Mouse (Mus musculus) spleen, adult 2 months (tissue): ENCODE results near the gene Xpo4.

Experiments
- CTCF ChIP-seq: fragments of 200-500 bp; IDR thresholded peaks from 2 replicates; pipeline ENCODE4 v1.5.1; 2011; ENCODE audit warnings: mild to moderate bottlenecking, inconsistent platforms; ENCODE audit not compliant: insufficient read depth, insufficient read length, insufficient replicate concordance; ENCODE audit errors: extremely low read depth
- POLR2A ChIP-seq: fragments of 200-500 bp; IDR thresholded peaks from 2 replicates; pipeline ENCODE4 v1.6.1; 2011; ENCODE audit warnings: low read depth, low read length, inconsistent platforms

- TF ChIP-seq POLR2A = no peak
- no peak for TF ChIP-seq CTCF
Measured at GRCm38 (mm10) chr14:57576364-57577060, 88.7 kb downstream of the Xpo4 start.
